Comparison of ENCODE assay signal across 28 mouse cellular contexts in the genomic region with DNA sequence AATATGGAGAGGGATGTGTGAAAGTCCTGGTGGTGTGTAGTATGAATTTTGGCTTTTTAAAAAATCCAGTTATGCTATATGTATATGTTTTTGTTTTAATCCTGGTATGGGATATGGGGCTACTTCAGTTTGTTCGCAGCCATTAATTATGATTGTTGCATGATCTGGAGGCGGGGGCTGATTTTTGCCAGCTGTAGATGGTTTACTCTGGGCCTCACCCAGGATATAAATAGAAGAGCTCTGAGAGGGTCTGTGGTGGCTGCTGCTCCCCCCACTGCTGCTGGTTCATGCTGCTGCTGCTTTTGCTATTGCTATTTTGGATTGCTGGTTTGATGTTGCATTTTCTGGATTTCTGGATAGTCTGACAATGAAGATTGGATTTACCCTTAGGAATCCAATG. TPM values are rescaled to one million over a fixed set of nuclear protein-coding genes. Genes with fewer than 3 reads are reported as not detected.
"Had no signal": no experiment of that assay in that cellular context is flagged by ENCODE, and none has a peak within 500 bp of the region (broad histone marks: within the 10 kb centered on the region; RNA-seq: fewer than 3 reads in every experiment).

No protein-coding gene starts in this region.

- H3K9me3 ChIP-seq: kidney, embryonic 15.5 days; liver, embryonic 13.5 days; midbrain, embryonic 12.5 days; midbrain, embryonic 15.5 days; neural tube, embryonic 12.5 days; neural tube, embryonic 15.5 days had no signal

- ATAC-seq: midbrain, embryonic 15.5 days had no signal

- H3K4me1 ChIP-seq: kidney, embryonic 15.5 days; liver, embryonic 13.5 days; midbrain, embryonic 12.5 days; midbrain, embryonic 15.5 days; neural tube, embryonic 12.5 days; neural tube, embryonic 15.5 days had no signal

- H3K4me2 ChIP-seq: kidney, embryonic 15.5 days; liver, embryonic 13.5 days; midbrain, embryonic 12.5 days; midbrain, embryonic 15.5 days; neural tube, embryonic 12.5 days; neural tube, embryonic 15.5 days had no signal

- H3K27me3 ChIP-seq: kidney, embryonic 15.5 days; liver, embryonic 13.5 days; midbrain, embryonic 12.5 days; midbrain, embryonic 15.5 days; neural tube, embryonic 12.5 days; neural tube, embryonic 15.5 days had no signal

- H3K36me3 ChIP-seq: kidney, embryonic 15.5 days; liver, embryonic 13.5 days; midbrain, embryonic 12.5 days; midbrain, embryonic 15.5 days; neural tube, embryonic 12.5 days; neural tube, embryonic 15.5 days had no signal

- H3K4me3 ChIP-seq: kidney, embryonic 15.5 days; left cerebral cortex, adult 2 months; liver, embryonic 13.5 days; midbrain, embryonic 12.5 days; midbrain, embryonic 15.5 days; neural tube, embryonic 12.5 days; neural tube, embryonic 15.5 days had no signal

- H3K9ac ChIP-seq: kidney, embryonic 15.5 days; liver, embryonic 13.5 days; midbrain, embryonic 12.5 days; midbrain, embryonic 15.5 days; neural tube, embryonic 12.5 days; neural tube, embryonic 15.5 days had no signal

- H3K27ac ChIP-seq: kidney, embryonic 15.5 days; left cerebral cortex, adult 2 months; liver, embryonic 13.5 days; macrophage; midbrain, embryonic 12.5 days; midbrain, embryonic 15.5 days; neural tube, embryonic 12.5 days; neural tube, embryonic 15.5 days; stomach, postnatal 0 days had no signal

- DNase-seq: kidney, adult 11 months; kidney, adult 8-10 months; kidney, postnatal 10 days; kidney, postnatal 36 days; layer of hippocampus, postnatal 36 days; liver, embryonic 13.5 days; right cerebral cortex, adult 18-20 months; right cerebral cortex, postnatal 14 days; right cerebral cortex, postnatal 4 days; thymus, adult 2 months; thymus, postnatal 14 days; thymus, postnatal 4 days had no signal

RNA-seq across cellular contexts. Expression of gene Glycam1, which starts 25.9 kb away (rescaled TPM):
- total RNA-seq: left cerebral cortex, adult 2 months; left cerebral cortex, postnatal 10 days; left cerebral cortex, postnatal 36 days; liver, adult 2 months; megakaryocyte, adult 5-6 weeks had no signal
- polyA plus RNA-seq: kidney, embryonic 15.5 days; limb, embryonic 11.5 days; limb, embryonic 14.5 days; liver, adult 2 months; liver, embryonic 13.5 days; liver, embryonic 16.5 days; macrophage; midbrain, embryonic 12.5 days; midbrain, embryonic 15.5 days; neural tube, embryonic 12.5 days; neural tube, embryonic 15.5 days; stomach, embryonic 14.5 days; thymus, adult 2 months had no signal

RNA-seq across cellular contexts. Expression of gene Ppp1r1a, which starts 53.0 kb away (rescaled TPM):
- total RNA-seq: megakaryocyte, adult 5-6 weeks had no signal
- polyA plus RNA-seq: liver, adult 2 months had no signal
